Comparison of ENCODE assay signal across 27 mouse cellular contexts in genomic region chr12:73609262-73609661, GRCm38 (mm10). TPM values are rescaled to one million over a fixed set of nuclear protein-coding genes. Genes with fewer than 3 reads are reported as not detected.
DNase-seq lines count a peak whose midpoint lies in the region; ATAC-seq and TF ChIP-seq lines count a peak whose summit lies in the region.
"Had no signal": no experiment of that assay in that cellular context is flagged by ENCODE, and none has a peak within 500 bp of the region (broad histone marks: within the 10 kb centered on the region; RNA-seq: fewer than 3 reads in every experiment).

No protein-coding gene starts in this region.

- no peak overlapping the region for H3K9ac ChIP-seq in hindbrain, embryonic 13.5 days
- H3K9ac ChIP-seq: embryonic facial prominence, embryonic 13.5 days; forebrain, embryonic 12.5 days; forebrain, embryonic 15.5 days; hindbrain, embryonic 12.5 days had no signal

- no peak for TF ChIP-seq CTCF in kidney, adult 2 months (conservative IDR thresholded peaks at IDR 0.05; ENCODE audit: insufficient read depth, insufficient read length, low read depth, low read length)

- no peak for TF ChIP-seq POLR2A in kidney, adult 2 months (IDR thresholded peaks at IDR 0.05; ENCODE audit: low read depth, low read length)

- H3K4me1 ChIP-seq in kidney, adult 2 months (ENCODE audit: control insufficient read depth, insufficient read depth, low read length): peaks cover 8% of the 10 kb centered on the region; the same call in 1 of the 2 replicates
- peaks cover 27% of the 10 kb centered on the region for H3K4me1 ChIP-seq in hindbrain, embryonic 13.5 days (replicated peaks)
- H3K4me1 ChIP-seq: forebrain, embryonic 15.5 days had no signal

- no peaks in the 10 kb centered on the region for H3K36me3 ChIP-seq in kidney, adult 2 months (ENCODE audit: control insufficient read depth, insufficient read depth, low read length)
- H3K36me3 ChIP-seq in hindbrain, embryonic 13.5 days: no peaks in the 10 kb centered on the region
- H3K36me3 ChIP-seq: embryonic facial prominence, embryonic 10.5 days; embryonic facial prominence, embryonic 13.5 days; forebrain, embryonic 12.5 days; forebrain, embryonic 15.5 days; G1E; hindbrain, embryonic 12.5 days had no signal

- H3K9me3 ChIP-seq in hindbrain, embryonic 13.5 days: peaks cover 4% of the 10 kb centered on the region; the same call in 1 of the 2 replicates
- H3K9me3 ChIP-seq: embryonic facial prominence, embryonic 10.5 days; embryonic facial prominence, embryonic 13.5 days; forebrain, embryonic 12.5 days; forebrain, embryonic 15.5 days; hindbrain, embryonic 12.5 days had no signal

- no peaks in the 10 kb centered on the region for H3K27me3 ChIP-seq in kidney, adult 2 months (replicated peaks; ENCODE audit: control insufficient read depth, insufficient read depth, low read length)
- H3K27me3 ChIP-seq in hindbrain, embryonic 13.5 days: no peaks in the 10 kb centered on the region
- H3K27me3 ChIP-seq: CH12.LX; embryonic facial prominence, embryonic 13.5 days; forebrain, embryonic 12.5 days; forebrain, embryonic 15.5 days; hindbrain, embryonic 12.5 days had no signal

- 72% methylated on average over 3 of the region's 3 CpGs for WGBS in kidney, adult 2 months
- 92% methylated on average over 3 of the region's 3 CpGs for WGBS in hindbrain, embryonic 13.5 days

- no peak for ATAC-seq in hindbrain, embryonic 13.5 days (ENCODE audit: low FRiP score)
- ATAC-seq: forebrain, embryonic 15.5 days; hindbrain, embryonic 16.5 days; intestine, embryonic 16.5 days; Patski had no signal

- no peak for DNase-seq in kidney, adult 2 months
- no peak for DNase-seq in kidney, adult 18-20 months
- peak; percentile 48 for DNase-seq in CD4-positive helper T cell, adult 2 months (ENCODE audit: low read depth, low spot score)
- DNase-seq in induced T-regulatory cell, adult 2 months (ENCODE audit: low read depth): peak; percentile 74
- no peak for DNase-seq in gastrocnemius, postnatal 10 days
- DNase-seq: adrenal gland, postnatal 10 days; adrenal gland, postnatal 36 days; B cell, adult 2 months; cerebellum, adult 11 months; cerebellum, adult 8-10 months; cerebellum, postnatal 10 days; cerebellum, postnatal 36 days; embryo, embryonic 11 days; gastrocnemius, postnatal 14 days had no signal

- peak overlapping the region; percentile 14; the same call in 1 of the 2 replicates for H3K27ac ChIP-seq in kidney, adult 2 months (ENCODE audit: insufficient read depth, low read depth, low read length)
- H3K27ac ChIP-seq in hindbrain, embryonic 13.5 days: no peak overlapping the region
- H3K27ac ChIP-seq: embryonic facial prominence, embryonic 10.5 days; embryonic facial prominence, embryonic 13.5 days; forebrain, embryonic 12.5 days; forebrain, embryonic 15.5 days had no signal

- no peak overlapping the region for H3K4me2 ChIP-seq in hindbrain, embryonic 13.5 days
- H3K4me2 ChIP-seq: embryonic facial prominence, embryonic 13.5 days; forebrain, embryonic 12.5 days; forebrain, embryonic 15.5 days; heart, embryonic 11.5 days; hindbrain, embryonic 12.5 days had no signal

- H3K4me3 ChIP-seq in kidney, adult 2 months (ENCODE audit: insufficient read depth, low read depth, low read length): no peak overlapping the region
- no peak overlapping the region for H3K4me3 ChIP-seq in hindbrain, embryonic 13.5 days
- H3K4me3 ChIP-seq: embryonic facial prominence, embryonic 10.5 days; embryonic facial prominence, embryonic 13.5 days; erythroblast, embryonic 14.5 days; forebrain, embryonic 12.5 days; forebrain, embryonic 15.5 days; hindbrain, embryonic 12.5 days had no signal

RNA-seq across cellular contexts. Expression of gene Prkch, which starts 24.7 kb away (rescaled TPM):
- 8.4 and 9.5 TPM in 2 replicates for polyA plus RNA-seq in kidney, adult 2 months (2012; rRNA removed)
- polyA plus RNA-seq in hindbrain, embryonic 13.5 days (2015; fragmentation: Nextera tagmentation; extraction: Ambion mirVana): 5.6 and 6.5 TPM in 2 replicates
- 10 to 100 TPM; 10.8 to 13.0 TPM for total RNA-seq in gastrocnemius, postnatal 10 days (2021)
- polyA plus RNA-seq: G1E had no signal

Comparison
In these comparisons a context has a peak if more than half of its experiments do, and no peak if none do; other contexts are left out.
1. DNase-seq: peak in CD4-positive helper T cell, adult 2 months (single experiment) and induced T-regulatory cell, adult 2 months (single experiment); none in kidney, adult 2 months (single experiment), kidney, adult 18-20 months (single experiment) and gastrocnemius, postnatal 10 days (single experiment).